Mouse (Mus musculus) hindbrain, embryonic 10.5 days (tissue): ENCODE measurements around the gene Cdcp1. TPM values are rescaled to one million over a fixed set of nuclear protein-coding genes. Genes with fewer than 3 reads are reported as not detected.

Source experiments
- DNase-seq: peaks from one replicate; pipeline ENCODE4 v3.0.0-alpha.2; 2017; ENCODE audit warnings: low spot score
- H3K27ac ChIP-seq: fragments of 300-500 bp; sonication (generic); 2 replicates; pipeline ENCODE4 v1.5.1; 2016; ENCODE audit warnings: mild to moderate bottlenecking, moderate library complexity
- H3K27me3 ChIP-seq: fragments of 300-500 bp; sonication (generic); 2 replicates; pipeline ENCODE4 v1.6.1; 2016; ENCODE audit warnings: mild to moderate bottlenecking; ENCODE audit not compliant: poor library complexity, insufficient read depth, severe bottlenecking
- H3K36me3 ChIP-seq: fragments of 300-500 bp; sonication (generic); 2 replicates; pipeline ENCODE4 v1.6.1; 2016; ENCODE audit warnings: mild to moderate bottlenecking, moderate library complexity
- H3K4me1 ChIP-seq: fragments of 300-500 bp; sonication (generic); replicated peaks from 2 replicates; pipeline ENCODE4 v1.6.1; 2016; ENCODE audit warnings: mild to moderate bottlenecking
- H3K4me3 ChIP-seq: fragments of 300-500 bp; sonication (generic); 2 replicates; pipeline ENCODE4 v1.5.1; 2016; ENCODE audit warnings: mild to moderate bottlenecking, moderate library complexity
- H3K9me3 ChIP-seq: fragments of 300-500 bp; sonication (generic); 2 replicates; pipeline ENCODE4 v1.6.1; 2016; ENCODE audit warnings: mild to moderate bottlenecking, moderate library complexity
- WGBS: fragments of 180-500 bp; shearing (Covaris S2); methylation state at CpG from one replicate; pipeline ENCODE4 v1.1.7; 2016; 5-methylcytosine and 5-hydroxymethylcytosine counted together
- polyA plus RNA-seq: library from polyadenylated mRNA; unstranded; fragments of >200 nt; fragmentation: Nextera tagmentation; extraction: Ambion mirVana; gene quantifications from 2 replicates; pipeline ENCODE4 v1.2.1, GENCODE M21; 2016

Gene Cdcp1
- polyA plus RNA-seq, 1 experiment from 2014 or later: 1.9 TPM

- no peaks in the 10 kb centered on the region for H3K27me3 ChIP-seq
- no peaks in the 10 kb centered on the region for H3K36me3 ChIP-seq
- 51% methylated on average over 4 of the region's 4 CpGs for WGBS
- no peak for DNase-seq
- H3K4me3 ChIP-seq: no peak overlapping the region
- H3K4me1 ChIP-seq: peaks cover 18% of the 10 kb centered on the region
- no peak overlapping the region for H3K27ac ChIP-seq
- H3K9me3 ChIP-seq: no peaks in the 10 kb centered on the region
Observed at GRCm38 (mm10) chr9:123238256-123239045, 22.6 kb upstream of the Cdcp1 start.

- Histone ChIP-seq H3K4me1 (peaks cover 18% of the 10 kb centered on the region), H3K27ac (peak overlapping the region; percentile 43; the same call in 1 of the 2 replicates)
- 35% methylated on average over 2 of the region's 2 CpGs for WGBS
Observed at GRCm38 (mm10) chr9:123237739-123238138, 21.9 kb upstream of the Cdcp1 start.

GRCm38 (mm10) chr9:123235621-123236020 is 19.8 kb upstream of the Cdcp1 start:
- WGBS: 57% methylated on average over 3 of the region's 3 CpGs
- Histone ChIP-seq H3K36me3 (no peaks in the 10 kb centered on the region), H3K4me1 (peaks cover 18% of the 10 kb centered on the region), H3K27me3 (no peaks in the 10 kb centered on the region), H3K9me3 (no peaks in the 10 kb centered on the region), H3K27ac (no peak overlapping the region), H3K4me3 (no peak overlapping the region)
- no peak for DNase-seq

More at GRCm38 (mm10) chr9:123237739-123238138, 21.9 kb upstream of the Cdcp1 start:
- no peak for DNase-seq
- H3K27me3 ChIP-seq: no peaks in the 10 kb centered on the region
- H3K4me3 ChIP-seq: no peak overlapping the region
- no peaks in the 10 kb centered on the region for H3K36me3 ChIP-seq
- no peaks in the 10 kb centered on the region for H3K9me3 ChIP-seq

- Histone ChIP-seq H3K4me1 (0 out of 2 replicates have a peak, but pooled peaks cover 11% of the 10 kb centered on the region), H3K4me3 (no peak overlapping the region), H3K27ac (no peak overlapping the region), H3K36me3 (no peaks in the 10 kb centered on the region), H3K27me3 (no peaks in the 10 kb centered on the region), H3K9me3 (no peaks in the 10 kb centered on the region)
- DNase-seq: no peak
- WGBS: 80% methylated on average over 4 of the region's 4 CpGs
Observed at GRCm38 (mm10) chr9:123229826-123230225, 14.0 kb upstream of the Cdcp1 start.

- DNase-seq: no peak
- H3K4me3 ChIP-seq: no peak overlapping the region
- no peaks in the 10 kb centered on the region for H3K27me3 ChIP-seq
- H3K9me3 ChIP-seq: no peaks in the 10 kb centered on the region
- H3K27ac ChIP-seq: no peak overlapping the region
- H3K4me1 ChIP-seq: 0 out of 2 replicates have a peak, but pooled peaks cover 11% of the 10 kb centered on the region
- no peaks in the 10 kb centered on the region for H3K36me3 ChIP-seq
Observed at GRCm38 (mm10) chr9:123228671-123229070, 12.8 kb upstream of the Cdcp1 start.

- Histone ChIP-seq H3K4me1 (0 out of 2 replicates have a peak, but pooled peaks cover 11% of the 10 kb centered on the region), H3K9me3 (no peaks in the 10 kb centered on the region), H3K27ac (no peak overlapping the region; the same call in 1 of the 2 replicates), H3K36me3 (no peaks in the 10 kb centered on the region), H3K27me3 (no peaks in the 10 kb centered on the region), H3K4me3 (no peak overlapping the region)
- 78% methylated on average over 3 of the region's 3 CpGs for WGBS
- DNase-seq: no peak
Observed at GRCm38 (mm10) chr9:123227106-123227750, 11.4 kb upstream of the Cdcp1 start.

- Histone ChIP-seq H3K27me3 (no peaks in the 10 kb centered on the region), H3K4me3 (no peak overlapping the region), H3K27ac (no peak overlapping the region), H3K9me3 (no peaks in the 10 kb centered on the region), H3K4me1 (0 out of 2 replicates have a peak, but pooled peaks cover 11% of the 10 kb centered on the region), H3K36me3 (no peaks in the 10 kb centered on the region)
- 68% methylated on average over 2 of the region's 2 CpGs for WGBS
- DNase-seq: no peak
Observed at GRCm38 (mm10) chr9:123224863-123225431, 9.1 kb upstream of the Cdcp1 start.

- H3K9me3 ChIP-seq: no peaks in the 10 kb centered on the region
- DNase-seq: no peak
- 77% methylated on average over 5 of the region's 5 CpGs for WGBS
Observed at GRCm38 (mm10) chr9:123219826-123220225, 4.0 kb upstream of the Cdcp1 start.

GRCm38 (mm10) chr9:123213371-123213770 is 2.5 kb downstream of the Cdcp1 start:
- Histone ChIP-seq H3K27ac (no peak overlapping the region), H3K4me3 (no peak overlapping the region), H3K4me1 (peaks cover 9% of the 10 kb centered on the region), H3K27me3 (peaks cover 34% of the 10 kb centered on the region), H3K9me3 (no peaks in the 10 kb centered on the region), H3K36me3 (no peaks in the 10 kb centered on the region)
- no peak for DNase-seq
- 70% methylated on average over 9 of the region's 9 CpGs for WGBS

More at GRCm38 (mm10) chr9:123219826-123220225, 4.0 kb upstream of the Cdcp1 start:
- Histone ChIP-seq H3K36me3 (no peaks in the 10 kb centered on the region), H3K4me3 (no peak overlapping the region), H3K27me3 (peaks cover 25% of the 10 kb centered on the region), H3K27ac (no peak overlapping the region), H3K4me1 (peaks cover 9% of the 10 kb centered on the region)

GRCm38 (mm10) chr9:123207895-123208294 is 7.9 kb downstream of the Cdcp1 start:
- no peak overlapping the region for H3K4me3 ChIP-seq
- no peaks in the 10 kb centered on the region for H3K27me3 ChIP-seq
- no peak overlapping the region for H3K27ac ChIP-seq
- no peaks in the 10 kb centered on the region for H3K36me3 ChIP-seq
- 89% methylated on average over 1 of the region's 1 CpGs for WGBS
- no peaks in the 10 kb centered on the region for H3K9me3 ChIP-seq
- no peaks in the 10 kb centered on the region for H3K4me1 ChIP-seq
- DNase-seq: no peak

GRCm38 (mm10) chr9:123206948-123207347 is 8.9 kb downstream of the Cdcp1 start:
- Histone ChIP-seq H3K4me1 (no peaks in the 10 kb centered on the region), H3K9me3 (no peaks in the 10 kb centered on the region), H3K36me3 (no peaks in the 10 kb centered on the region), H3K27me3 (no peaks in the 10 kb centered on the region), H3K4me3 (no peak overlapping the region), H3K27ac (no peak overlapping the region)
- DNase-seq: no peak
- WGBS: 88% methylated on average over 2 of the region's 2 CpGs

- 61% methylated on average over 2 of the region's 2 CpGs for WGBS
- Histone ChIP-seq H3K4me3 (no peak overlapping the region), H3K4me1 (no peaks in the 10 kb centered on the region), H3K9me3 (no peaks in the 10 kb centered on the region), H3K27me3 (no peaks in the 10 kb centered on the region), H3K36me3 (no peaks in the 10 kb centered on the region), H3K27ac (no peak overlapping the region)
- DNase-seq: no peak
Observed at GRCm38 (mm10) chr9:123206526-123206925, 9.3 kb downstream of the Cdcp1 start.

GRCm38 (mm10) chr9:123200116-123200515 is 15.7 kb downstream of the Cdcp1 start:
- no peak for DNase-seq
- WGBS: 65% methylated on average over 3 of the region's 3 CpGs
- H3K36me3 ChIP-seq: no peaks in the 10 kb centered on the region
- H3K4me1 ChIP-seq: no peaks in the 10 kb centered on the region
- no peak overlapping the region for H3K4me3 ChIP-seq
- no peaks in the 10 kb centered on the region for H3K9me3 ChIP-seq
- H3K27ac ChIP-seq: no peak overlapping the region
- H3K27me3 ChIP-seq: no peaks in the 10 kb centered on the region
